Mouse (Mus musculus) heart, embryonic 15.5 days (tissue): ENCODE results near the gene Zc3h15. TPM values are rescaled to one million over a fixed set of nuclear protein-coding genes. Genes with fewer than 3 reads are reported as not detected.
"Not testable (repeated sequence)": the region's sequence is repeated elsewhere in the genome, so short reads cannot be mapped to it uniquely, and the experiment has no call there.

ENCODE experiments used
- ATAC-seq: fragments of 200-750 bp; cut with Nextera tagmentation; replicated peaks from 2 replicates; pipeline ENCODE4 v1.8.0; 2017; ENCODE audit warnings: low read depth, moderate TSS enrichment; ENCODE audit not compliant: insufficient number of reproducible peaks, insufficient read depth, low FRiP score
- H3K27ac ChIP-seq: fragments of 300-500 bp; sonication (generic); 2 replicates; pipeline ENCODE4 v1.5.1; 2015; ENCODE audit warnings: mild to moderate bottlenecking, inconsistent platforms
- H3K27me3 ChIP-seq: fragments of 300-500 bp; sonication (generic); 2 replicates; pipeline ENCODE4 v1.6.1; 2015; ENCODE audit warnings: inconsistent platforms
- H3K36me3 ChIP-seq: fragments of 300-500 bp; sonication (generic); 2 replicates; pipeline ENCODE4 v1.6.1; 2015; ENCODE audit warnings: mild to moderate bottlenecking, inconsistent platforms
- H3K4me1 ChIP-seq: fragments of 300-500 bp; sonication (generic); replicated peaks from 2 replicates; pipeline ENCODE4 v1.6.1; 2015; ENCODE audit warnings: inconsistent platforms
- H3K4me2 ChIP-seq: fragments of 300-500 bp; sonication (generic); 2 replicates; pipeline ENCODE4 v1.6.1; 2015; ENCODE audit warnings: inconsistent platforms, mild to moderate bottlenecking, moderate library complexity
- H3K4me3 ChIP-seq: fragments of 300-500 bp; sonication (generic); 2 replicates; pipeline ENCODE4 v1.5.1; 2015; ENCODE audit warnings: mild to moderate bottlenecking, inconsistent platforms
- H3K9ac ChIP-seq: fragments of 300-500 bp; sonication (generic); 2 replicates; pipeline ENCODE4 v1.6.1; 2015; ENCODE audit warnings: mild to moderate bottlenecking, inconsistent platforms
- H3K9me3 ChIP-seq: fragments of 300-500 bp; sonication (generic); replicated peaks from 2 replicates; pipeline ENCODE4 v1.6.1; 2016; ENCODE audit warnings: inconsistent platforms
- WGBS: fragments of 180-500 bp; shearing (Covaris S2); methylation state at CpG from one replicate; pipeline ENCODE4 v1.1.7; 2015; ENCODE audit warnings: mixed read lengths; 5-methylcytosine and 5-hydroxymethylcytosine counted together
- polyA plus RNA-seq: library from polyadenylated mRNA; unstranded; fragments of >200 nt; fragmentation: Nextera tagmentation; extraction: Ambion mirVana; gene quantifications from 2 replicates; pipeline ENCODE4 v1.2.1, GENCODE M21; 2015

The Zc3h15 gene
- polyA plus RNA-seq, 1 experiment from 2014 or later: 103 TPM

GRCm38 (mm10) chr2:83694061-83694460, 49.8 kb downstream of the Zc3h15 start:
- no peak overlapping the region for H3K27ac ChIP-seq
- H3K9ac ChIP-seq: no peak overlapping the region
- no peak overlapping the region for H3K4me3 ChIP-seq
- 88% methylated on average over 7 of the region's 7 CpGs for whole genome bisulfite sequencing
- ATAC-seq: no peak
- 0 out of 2 replicates have a peak, but pooled peaks cover 4% of the 10 kb centered on the region for H3K4me1 ChIP-seq
- H3K9me3 ChIP-seq: no peaks in the 10 kb centered on the region
- H3K27me3 ChIP-seq: no peaks in the 10 kb centered on the region
- H3K4me2 ChIP-seq: no peak overlapping the region
- H3K36me3 ChIP-seq: no peaks in the 10 kb centered on the region

DNA sequence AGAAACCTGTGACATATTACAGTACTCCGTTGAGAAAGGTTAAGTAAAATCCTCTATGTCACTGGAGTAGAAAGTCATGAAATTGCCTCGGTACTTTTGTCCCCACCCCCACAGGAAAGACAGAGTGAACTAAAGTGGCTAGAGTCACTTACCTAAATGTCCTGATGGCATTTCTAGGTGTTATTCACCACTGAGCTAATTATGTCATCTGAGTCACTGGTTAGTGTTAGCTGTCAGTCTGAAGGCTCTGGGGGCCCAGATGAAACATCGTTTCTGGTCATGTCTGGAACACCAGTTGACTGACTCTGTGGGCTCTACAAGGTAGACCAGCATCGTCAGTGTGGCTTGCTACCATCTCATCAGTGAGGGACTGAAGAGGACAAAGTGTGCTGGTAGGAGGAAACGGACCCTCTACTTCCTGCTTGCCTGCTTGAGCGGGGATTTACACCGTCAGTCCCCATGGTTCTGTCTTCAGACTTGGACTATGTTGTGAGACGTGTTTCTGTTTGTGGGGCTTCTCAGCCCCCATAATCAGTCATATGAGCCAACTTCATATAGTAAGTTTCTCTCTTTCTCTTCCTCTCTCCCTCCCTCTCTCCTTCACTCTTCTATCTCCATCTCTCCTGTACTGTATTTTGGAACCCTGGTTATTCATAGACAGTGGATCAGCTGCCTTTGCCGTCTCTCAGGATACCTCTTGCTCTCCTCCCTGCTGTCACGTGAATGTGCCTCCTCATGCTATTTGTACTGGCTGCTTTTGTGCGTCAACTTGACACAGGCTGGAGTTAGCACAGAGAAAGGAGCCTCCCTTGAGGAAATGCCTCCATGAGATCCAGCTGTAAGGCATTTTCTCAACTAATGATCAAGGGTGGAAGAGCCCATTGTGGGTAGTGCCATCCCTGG, 51.4 kb downstream of the Zc3h15 start:
- 57% methylated on average over 11 of the region's 11 CpGs for WGBS
- H3K27me3 ChIP-seq: no peaks in the 10 kb centered on the region
- no peaks in the 10 kb centered on the region for H3K36me3 ChIP-seq
- ATAC-seq: no peak
- no peak overlapping the region for H3K4me2 ChIP-seq
- no peak overlapping the region for H3K9ac ChIP-seq
- H3K4me3 ChIP-seq: no peak overlapping the region
- 0 out of 2 replicates have a peak, but pooled peaks cover 4% of the 10 kb centered on the region for H3K4me1 ChIP-seq
- H3K9me3 ChIP-seq: no peaks in the 10 kb centered on the region
- no peak overlapping the region for H3K27ac ChIP-seq

- 44% methylated on average over 1 of the region's 1 CpGs for WGBS
- no peaks in the 10 kb centered on the region for H3K36me3 ChIP-seq
- H3K4me1 ChIP-seq: 0 out of 2 replicates have a peak, but pooled peaks cover 4% of the 10 kb centered on the region
- no peak overlapping the region for H3K4me3 ChIP-seq
- no peak for ATAC-seq
- H3K27me3 ChIP-seq: no peaks in the 10 kb centered on the region
- H3K9ac ChIP-seq: no peak overlapping the region
- no peak overlapping the region for H3K4me2 ChIP-seq
- H3K27ac ChIP-seq: no peak overlapping the region
- H3K9me3 ChIP-seq: no peaks in the 10 kb centered on the region
Measured at GRCm38 (mm10) chr2:83698484-83698883, 54.2 kb downstream of the Zc3h15 start.

GRCm38 (mm10) chr2:83699324-83699723, 55.1 kb downstream of the Zc3h15 start:
- WGBS: 36% methylated on average over 1 of the region's 1 CpGs
- H3K36me3 ChIP-seq: no peaks in the 10 kb centered on the region

GRCm38 (mm10) chr2:83700667-83701066, 56.4 kb downstream of the Zc3h15 start:
- 62% methylated on average over 4 of the region's 4 CpGs for WGBS
- Histone ChIP-seq H3K4me1 (no peaks in the 10 kb centered on the region), H3K9me3 (no peaks in the 10 kb centered on the region), H3K27me3 (no peaks in the 10 kb centered on the region), H3K36me3 (no peaks in the 10 kb centered on the region), H3K27ac (no peak overlapping the region), H3K4me2 (no peak overlapping the region), H3K9ac (no peak overlapping the region), H3K4me3 (no peak overlapping the region)
- no peak for ATAC-seq

More at GRCm38 (mm10) chr2:83699324-83699723, 55.1 kb downstream of the Zc3h15 start:
- H3K4me3 ChIP-seq: no peak overlapping the region
- H3K4me2 ChIP-seq: no peak overlapping the region
- H3K4me1 ChIP-seq: 0 out of 2 replicates have a peak, but pooled peaks cover 4% of the 10 kb centered on the region
- H3K27me3 ChIP-seq: no peaks in the 10 kb centered on the region
- no peak overlapping the region for H3K9ac ChIP-seq
- H3K9me3 ChIP-seq: no peaks in the 10 kb centered on the region
- no peak overlapping the region for H3K27ac ChIP-seq
- ATAC-seq: no peak

DNA sequence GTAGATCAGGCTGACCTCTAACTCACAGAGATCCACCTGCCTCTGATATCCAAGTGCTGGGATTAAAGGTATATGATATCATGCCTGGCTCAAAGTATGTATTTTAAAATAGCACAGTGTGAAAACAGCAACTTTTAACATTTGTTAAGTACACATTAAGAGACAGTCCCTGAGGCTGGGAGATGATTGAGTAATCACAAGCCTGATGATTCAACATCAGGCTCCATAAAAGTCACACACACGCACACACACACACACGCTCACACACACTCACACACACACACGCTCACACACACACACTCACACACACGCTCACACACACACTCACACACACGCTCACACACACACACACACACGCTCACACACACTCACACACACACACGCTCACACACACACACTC, 58.2 kb downstream of the Zc3h15 start:
- Histone ChIP-seq H3K27me3 (no peaks in the 10 kb centered on the region), H3K9me3 (no peaks in the 10 kb centered on the region), H3K4me1 (peaks cover 4% of the 10 kb centered on the region; the same call in 1 of the 2 replicates), H3K9ac (no peak overlapping the region), H3K4me2 (no peak overlapping the region), H3K36me3 (no peaks in the 10 kb centered on the region), H3K27ac (no peak overlapping the region), H3K4me3 (no peak overlapping the region)
- ATAC-seq: no peak
- 93% methylated on average over 7 of the region's 7 CpGs for WGBS

- no peak; the same call in 1 of the 2 replicates for ATAC-seq
Measured at GRCm38 (mm10) chr2:83705580-83706158, 61.4 kb downstream of the Zc3h15 start.

DNA sequence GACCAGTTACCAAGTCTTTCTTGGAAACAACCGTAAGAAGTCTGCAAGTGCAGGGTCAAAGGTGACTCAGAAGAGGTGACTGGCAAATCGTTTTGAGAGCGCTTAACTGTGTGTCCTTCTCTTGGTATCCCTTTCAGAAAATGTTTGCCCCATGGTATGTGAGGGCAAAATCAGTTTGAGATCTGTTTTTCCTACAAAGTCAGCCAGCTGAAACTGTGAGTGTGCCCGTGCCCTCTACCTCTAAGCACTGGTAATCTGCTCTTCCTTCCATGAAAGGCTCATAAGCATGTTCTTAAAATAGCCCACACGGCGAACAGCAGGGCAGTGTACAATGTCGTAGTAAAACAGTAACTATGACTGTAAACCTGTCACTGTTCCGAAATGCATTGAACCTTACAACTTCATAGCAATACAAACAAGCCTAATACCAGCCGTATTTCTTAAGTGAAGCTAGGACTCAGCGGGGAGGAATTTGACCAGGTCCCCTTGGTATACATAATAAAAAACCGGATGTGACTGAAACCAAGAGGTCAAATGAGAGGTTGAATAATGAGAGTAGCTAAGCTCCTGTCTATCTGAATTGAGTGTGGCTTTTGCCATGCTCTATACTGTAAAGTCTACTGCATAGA, 65.8 kb downstream of the Zc3h15 start:
- no peaks in the 10 kb centered on the region for H3K27me3 ChIP-seq
- no peak for ATAC-seq
- WGBS: 33% methylated on average over 11 of the region's 11 CpGs
- H3K27ac ChIP-seq: 0 out of 2 replicates have a peak overlapping the region, but pooled peaks have one; percentile 35
- no peaks in the 10 kb centered on the region for H3K36me3 ChIP-seq
- H3K9ac ChIP-seq: no peak overlapping the region
- no peak overlapping the region for H3K4me3 ChIP-seq
- H3K4me2 ChIP-seq: 0 out of 2 replicates have a peak overlapping the region, but pooled peaks have one; percentile 4
- H3K4me1 ChIP-seq: peaks cover 18% of the 10 kb centered on the region
- no peaks in the 10 kb centered on the region for H3K9me3 ChIP-seq

More at GRCm38 (mm10) chr2:83705580-83706158, 61.4 kb downstream of the Zc3h15 start:
- no peaks in the 10 kb centered on the region for H3K27me3 ChIP-seq
- WGBS: 53% methylated on average over 9 of the region's 9 CpGs
- H3K4me2 ChIP-seq: 0 out of 2 replicates have a peak overlapping the region, but pooled peaks have one; percentile 11
- H3K27ac ChIP-seq: 0 out of 2 replicates have a peak overlapping the region, but pooled peaks have one; percentile 33
- peaks cover 14% of the 10 kb centered on the region for H3K4me1 ChIP-seq
- H3K9me3 ChIP-seq: no peaks in the 10 kb centered on the region
- H3K36me3 ChIP-seq: no peaks in the 10 kb centered on the region
- no peak overlapping the region for H3K9ac ChIP-seq
- no peak overlapping the region for H3K4me3 ChIP-seq

- H3K4me2 ChIP-seq, ATAC-seq: not testable (repeated sequence)
- WGBS: 67% methylated on average over 7 of the region's 7 CpGs
Measured at GRCm38 (mm10) chr2:83713281-83713680, 69.0 kb downstream of the Zc3h15 start.

DNA sequence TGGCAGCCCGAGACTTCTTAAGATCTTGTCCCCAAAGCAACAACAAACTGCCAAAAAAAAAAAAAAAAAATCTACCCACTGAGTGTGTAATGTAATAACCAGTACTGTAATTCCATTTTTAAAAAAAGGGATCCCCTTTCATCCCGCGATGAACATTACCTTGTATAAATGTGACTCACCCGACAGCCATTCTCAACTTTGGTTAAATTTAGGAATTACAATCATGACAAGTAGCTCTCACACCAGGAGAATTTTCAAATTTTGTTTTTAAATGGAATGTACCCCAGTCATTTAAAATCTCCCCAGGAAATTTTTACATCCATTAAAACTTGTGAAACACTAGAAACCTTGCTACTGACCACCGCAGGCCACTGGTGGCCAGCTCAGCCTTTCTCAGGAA, 69.7 kb downstream of the Zc3h15 start:
- Histone ChIP-seq H3K27ac (no peak overlapping the region), H3K36me3 (no peaks in the 10 kb centered on the region), H3K4me2 (no peak overlapping the region), H3K27me3 (no peaks in the 10 kb centered on the region), H3K4me1 (peaks cover 15% of the 10 kb centered on the region), H3K9me3 (no peaks in the 10 kb centered on the region), H3K9ac (no peak overlapping the region), H3K4me3 (no peak overlapping the region)
- 79% methylated on average over 5 of the region's 5 CpGs for WGBS
- ATAC-seq: no peak

More at GRCm38 (mm10) chr2:83713281-83713680, 69.0 kb downstream of the Zc3h15 start:
- not testable (repeated sequence) for H3K9ac ChIP-seq, H3K36me3 ChIP-seq, H3K27ac ChIP-seq, H3K4me3 ChIP-seq, H3K9me3 ChIP-seq, H3K27me3 ChIP-seq
- peaks cover 15% of the 10 kb centered on the region for H3K4me1 ChIP-seq
